Mouse (Mus musculus): ENCODE data around the gene Acyp2.

DNA sequence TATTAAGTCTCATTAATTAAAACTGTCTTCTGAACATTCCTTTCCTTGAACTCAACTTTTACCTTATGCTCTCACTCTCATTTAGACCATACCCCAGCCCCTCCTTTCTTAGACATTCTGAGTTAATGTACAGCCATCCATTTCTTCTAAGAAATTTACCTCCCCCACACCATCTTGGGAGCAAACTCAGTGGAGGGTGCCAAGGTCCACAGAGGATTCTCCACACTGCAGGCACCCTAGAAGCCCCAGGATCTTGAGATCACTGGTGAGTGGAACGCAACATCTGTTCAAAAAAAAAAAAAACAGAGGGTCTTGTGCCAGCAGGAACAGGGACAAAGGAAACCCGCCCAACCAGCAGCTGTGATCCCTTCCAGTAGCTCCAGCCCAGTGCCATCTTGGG lies 13.2 kb upstream of the Acyp2 start:
- no peak for TF ChIP-seq ZMIZ1 (IDR thresholded peaks at IDR 0.05; ENCODE audit: low read depth, low read length)
- TF ChIP-seq USF1 (IDR thresholded peaks at IDR 0.05; ENCODE audit: low read depth, low read length): no peak
- no peak for TF ChIP-seq MXI1 (IDR thresholded peaks at IDR 0.05; ENCODE audit: low read depth, low read length)
- TF ChIP-seq NRF1 (IDR thresholded peaks at IDR 0.05; ENCODE audit: insufficient read depth, low read depth, low read length, poor library complexity, severe bottlenecking): no peak
- TF ChIP-seq E2F4 (IDR thresholded peaks at IDR 0.05; ENCODE audit: borderline replicate concordance, low read depth, low read length): no peak
- TF ChIP-seq CTCF (IDR thresholded peaks at IDR 0.05 in 2 of 3, conservative IDR thresholded peaks at IDR 0.05 in 1 of 3; ENCODE audit: control insufficient read depth in 1 of 3, insufficient read depth in 1 of 3, low read depth in 2 of 3, low read length in 3 of 3, poor library complexity in 1 of 3, severe bottlenecking in 1 of 3): no peak
- TF ChIP-seq BHLHE40 (IDR thresholded peaks at IDR 0.05; ENCODE audit: borderline replicate concordance, low read depth, low read length): no peak
- no peak for TF ChIP-seq CHD1 (IDR thresholded peaks at IDR 0.05; ENCODE audit: low read depth, low read length)
- no peak for TF ChIP-seq MAFK (IDR thresholded peaks at IDR 0.05; ENCODE audit: borderline replicate concordance, low read depth, low read length)
- no peak for TF ChIP-seq POLR2A (IDR thresholded peaks at IDR 0.05; ENCODE audit: control insufficient read depth in 1 of 2, insufficient read depth in 1 of 2, low read depth in 1 of 2, low read length in 2 of 2, poor library complexity in 1 of 2)
- TF ChIP-seq ZC3H11A (IDR thresholded peaks at IDR 0.05; ENCODE audit: low read depth, low read length): no peak
- TF ChIP-seq GABPA (IDR thresholded peaks at IDR 0.05; ENCODE audit: low read depth, low read length): no peak
- TF ChIP-seq CHD2 (IDR thresholded peaks at IDR 0.05; ENCODE audit: low read length): no peak

Measured in MEL (cell line).